Mouse (Mus musculus) liver, adult 2 months (tissue): ENCODE data around the gene Tgfa.

Experiments used
- CTCF ChIP-seq: fragments of 200-500 bp; IDR thresholded peaks from 2 replicates; pipeline ENCODE4 v1.5.1; 2011; ENCODE audit warnings: low read depth, low read length, control low read depth
- POLR2A ChIP-seq: fragments of 200-500 bp; IDR thresholded peaks from 2 replicates; pipeline ENCODE4 v1.6.1; 2011; ENCODE audit warnings: low read length, control low read depth; ENCODE audit not compliant: insufficient read depth; ENCODE audit errors: extremely low read depth

- no peak for TF ChIP-seq CTCF
- no peak for TF ChIP-seq POLR2A
Measured at GRCm38 (mm10) chr6:86192978-86193377, 2.0 kb upstream of the Tgfa start.
